Mouse (Mus musculus) left cerebral cortex, adult 6 months (tissue): ENCODE measurements around the gene Col4a6. TPM values are rescaled to one million over a fixed set of nuclear protein-coding genes. Genes with fewer than 3 reads are reported as not detected.

Experiments
- long read RNA-seq, 2 experiments: library from polyadenylated mRNA; unstranded; transcript quantifications; one replicate each; pipeline ENCODE4 v2.0.0; 2019 to 2020
- polyA plus RNA-seq: library from polyadenylated mRNA; unstranded; fragments of <200 nt; fragmentation: Nextera tagmentation; gene quantifications from 2 replicates; pipeline ENCODE4 v1.2.3, GENCODE M21; 2021

Gene Col4a6
- polyA plus RNA-seq = 0.10 and 0.16 TPM in 2 replicates
- long read RNA-seq, experiment 1 = 0 reads
- long read RNA-seq, experiment 2, partial matches to known transcripts = 0 of 1 reads
- long read RNA-seq, experiment 2, other reads (novel, unspliced or antisense) = 1 of 1 reads

GRCm38 (mm10) chrX:141473470-141474302, at the start of gene Col4a6:
Col4a6 (minus strand) TSS chrX:141474076.

DNA sequence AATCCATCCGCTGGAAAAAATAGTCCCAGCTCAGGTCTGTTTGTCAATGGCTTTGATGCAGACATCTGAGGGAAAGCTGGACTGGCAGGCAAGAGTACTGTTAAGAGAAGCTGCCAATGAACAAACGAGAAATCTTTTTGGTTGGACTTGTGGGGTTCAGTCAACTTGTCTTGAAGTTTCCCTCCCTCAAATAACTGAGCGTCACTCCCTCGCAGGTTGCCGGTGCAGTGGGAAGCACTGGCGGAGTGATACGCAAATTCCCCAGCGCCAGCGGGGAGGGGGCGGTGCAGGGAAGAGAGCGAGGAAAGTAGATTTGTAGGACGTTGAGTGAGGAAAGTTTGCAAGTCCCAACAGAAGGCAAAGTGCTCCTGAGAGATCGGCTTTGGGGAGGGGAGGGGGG, 1.2 kb upstream of the Col4a6 start, which contains the start of gene Col4a5:
TSS of gene Col4a5 (plus strand) at position 276 of the 400 bp plus-strand sequence.

Other genes with a start within 250 kb of the Col4a6 start
- 0.34 and 0.40 TPM in 2 replicates for gene Col4a5, start 1.3 kb upstream of the Col4a6 start, polyA plus RNA-seq